Mouse (Mus musculus): ENCODE results near the gene Spsb1. TPM values are rescaled to one million over a fixed set of nuclear protein-coding genes. Genes with fewer than 3 reads are reported as not detected.

Spsb1 gene
- total RNA-seq, 2 experiments from 2014 or later = 35.1 to 37.7 TPM

- DNase-seq = peak; percentile 69 to 80
- intact Hi-C loops (cut with DNase I) = loop anchor here (2.0 kb wide), 1 partner anchor 33 kb away; the partner anchor contains the start of gene Spsb1
These were observed 32.6 kb downstream of the Spsb1 start for GRCm38 (mm10) chr4:149922121-149922718.

DNA sequence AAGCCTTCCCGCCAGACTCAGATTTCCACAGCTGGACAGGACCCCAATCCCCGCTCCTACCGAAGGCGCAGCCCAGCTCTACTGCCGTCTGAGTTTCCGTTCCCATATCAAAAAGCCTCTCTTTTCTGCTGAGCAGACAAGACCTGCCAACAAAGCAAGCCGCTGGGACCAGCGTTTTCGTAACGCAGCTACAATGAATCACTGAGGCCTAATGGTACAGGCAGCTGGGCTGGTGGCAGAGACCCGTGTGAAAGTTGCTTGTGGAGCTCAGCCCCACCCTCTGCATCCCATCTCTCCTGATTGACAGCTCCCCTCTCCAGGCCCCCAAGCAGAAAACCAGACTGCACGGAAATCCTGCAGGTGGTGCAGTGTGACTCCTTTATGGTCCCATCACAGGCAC lies 34.0 kb downstream of the Spsb1 start:
- peak; percentile 33 to 38 for DNase-seq
- intact Hi-C loops (cut with DNase I) = no loop called here

DNA sequence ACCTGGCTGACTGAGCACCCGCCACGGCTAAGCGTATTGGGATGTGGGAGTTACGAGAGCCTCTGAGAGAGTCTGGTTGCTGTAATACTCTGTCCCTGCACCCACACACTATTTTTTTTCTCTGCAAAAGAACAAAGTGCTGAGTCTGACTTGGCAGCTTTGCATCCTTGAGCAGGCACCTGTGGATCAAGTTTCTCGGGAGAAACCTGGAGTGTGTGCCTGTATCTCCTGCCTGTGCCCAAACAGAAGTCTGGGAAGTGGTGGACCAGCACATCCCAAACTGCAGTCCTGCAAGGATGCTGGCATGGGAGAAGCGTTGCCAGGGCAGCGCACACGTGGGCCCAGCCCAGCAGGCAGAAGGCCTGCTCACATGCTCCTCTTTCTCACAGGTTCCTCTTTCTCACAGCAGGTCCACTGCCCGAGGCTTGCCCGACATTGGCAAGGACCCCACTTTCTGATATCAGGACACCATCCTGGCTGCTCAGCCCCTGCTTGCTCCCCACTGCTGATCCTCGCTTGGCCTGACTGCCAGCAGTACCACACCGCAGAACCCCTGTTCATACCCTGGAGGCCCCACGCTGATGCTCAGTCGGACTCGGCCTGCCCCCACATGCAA lies 36.3 kb downstream of the Spsb1 start:
- intact Hi-C loops (cut with DNase I) = no loop called here
- DNase-seq = no peak

- no peak for DNase-seq
- intact Hi-C loops (cut with DNase I) = no loop called here
These were observed 38.0 kb downstream of the Spsb1 start for GRCm38 (mm10) chr4:149916831-149917230.

- DNase-seq = no peak
- intact Hi-C loops (cut with DNase I) = no loop called here
These were observed 41.0 kb downstream of the Spsb1 start for GRCm38 (mm10) chr4:149913709-149914370.

GRCm38 (mm10) chr4:149912451-149912850 lies 42.4 kb downstream of the Spsb1 start:
- no peak for DNase-seq
- intact Hi-C loops (cut with DNase I) = no loop called here

DNA sequence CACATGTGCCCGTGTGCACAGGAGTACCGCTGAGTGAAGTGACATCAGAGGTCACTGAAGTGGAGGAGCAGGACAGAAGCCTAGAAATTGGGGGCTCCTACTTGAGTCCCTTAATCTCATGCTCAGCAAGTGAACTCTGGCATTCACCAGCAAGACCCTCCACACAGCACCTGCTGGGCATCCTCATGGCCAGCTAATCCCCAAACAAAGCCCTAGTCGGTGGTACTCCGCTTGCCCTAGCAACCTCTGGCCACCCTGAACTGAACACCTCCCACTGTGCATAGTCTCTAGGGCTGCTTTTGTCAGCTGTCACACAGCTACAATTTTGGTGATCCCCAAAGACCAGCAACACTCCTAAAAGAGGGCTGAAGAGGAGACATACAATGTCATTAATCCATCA lies 44.3 kb downstream of the Spsb1 start:
- intact Hi-C loops (cut with DNase I) = no loop called here
- DNase-seq = no peak

- DNase-seq = no peak
- intact Hi-C loops (cut with DNase I) = no loop called here
These were observed 45.3 kb downstream of the Spsb1 start for GRCm38 (mm10) chr4:149909551-149909950.

DNA sequence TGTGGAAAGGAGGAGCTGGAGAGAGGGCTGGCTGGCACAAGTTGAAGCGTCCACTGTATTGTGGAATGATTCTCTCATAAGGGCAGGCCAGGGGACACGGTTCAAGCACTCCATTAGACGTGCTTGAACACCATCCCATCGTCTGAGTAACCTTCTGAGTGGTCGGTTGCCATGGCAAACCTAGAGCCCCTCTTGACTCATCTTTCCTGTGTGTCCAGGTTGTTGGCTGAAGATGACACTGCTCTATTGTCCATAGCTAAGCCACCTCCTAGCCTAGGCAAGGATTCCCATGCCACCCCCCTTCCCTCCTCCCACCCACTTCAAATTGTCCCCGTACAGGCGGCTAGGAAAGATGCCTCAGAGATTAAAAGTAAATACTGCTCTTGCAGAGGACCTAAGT lies 45.9 kb downstream of the Spsb1 start:
- no peak for DNase-seq
- intact Hi-C loops (cut with DNase I) = no loop called here

DNA sequence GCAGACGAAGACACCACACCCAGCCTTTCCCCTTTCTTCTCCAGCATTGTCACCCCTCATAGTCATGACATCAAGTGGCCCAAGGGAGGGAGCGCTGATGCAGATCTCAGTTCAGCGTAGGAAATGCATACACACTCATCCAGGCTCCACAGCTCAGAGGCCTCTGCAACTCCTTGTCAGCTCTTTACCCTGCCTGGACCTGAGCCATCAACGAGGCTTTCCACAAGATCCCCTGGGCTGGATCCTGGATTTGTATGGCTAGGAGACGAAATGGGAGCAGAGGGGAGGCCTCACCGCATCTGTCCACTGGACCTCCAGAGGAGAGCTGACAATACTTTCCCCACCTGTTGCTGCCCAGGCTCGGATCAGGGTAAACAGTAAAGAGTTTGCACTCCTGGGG lies 47.2 kb downstream of the Spsb1 start:
- no peak for DNase-seq
- intact Hi-C loops (cut with DNase I) = no loop called here

DNA sequence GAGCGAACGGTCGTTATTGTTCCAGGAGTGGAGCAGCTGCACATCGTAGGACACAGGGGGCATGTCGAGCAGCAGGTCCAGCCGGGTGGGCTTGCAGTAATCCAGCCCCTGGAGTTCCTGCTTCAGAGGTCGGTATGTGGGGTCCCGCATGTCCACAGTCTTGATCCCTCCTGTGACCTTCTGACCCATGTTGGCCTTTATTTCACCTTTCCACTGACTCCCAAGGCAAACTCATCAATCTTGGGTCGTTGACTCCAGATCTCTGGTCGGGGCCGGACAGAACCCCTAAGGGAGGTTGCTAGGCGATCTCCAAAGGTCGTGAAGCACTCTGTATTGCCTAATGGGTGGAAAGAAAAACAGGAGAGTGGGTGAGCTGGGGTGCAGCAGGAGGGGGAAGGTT lies 47.9 kb downstream of the Spsb1 start:
- no peak for DNase-seq
- intact Hi-C loops (cut with DNase I) = no loop called here

DNA sequence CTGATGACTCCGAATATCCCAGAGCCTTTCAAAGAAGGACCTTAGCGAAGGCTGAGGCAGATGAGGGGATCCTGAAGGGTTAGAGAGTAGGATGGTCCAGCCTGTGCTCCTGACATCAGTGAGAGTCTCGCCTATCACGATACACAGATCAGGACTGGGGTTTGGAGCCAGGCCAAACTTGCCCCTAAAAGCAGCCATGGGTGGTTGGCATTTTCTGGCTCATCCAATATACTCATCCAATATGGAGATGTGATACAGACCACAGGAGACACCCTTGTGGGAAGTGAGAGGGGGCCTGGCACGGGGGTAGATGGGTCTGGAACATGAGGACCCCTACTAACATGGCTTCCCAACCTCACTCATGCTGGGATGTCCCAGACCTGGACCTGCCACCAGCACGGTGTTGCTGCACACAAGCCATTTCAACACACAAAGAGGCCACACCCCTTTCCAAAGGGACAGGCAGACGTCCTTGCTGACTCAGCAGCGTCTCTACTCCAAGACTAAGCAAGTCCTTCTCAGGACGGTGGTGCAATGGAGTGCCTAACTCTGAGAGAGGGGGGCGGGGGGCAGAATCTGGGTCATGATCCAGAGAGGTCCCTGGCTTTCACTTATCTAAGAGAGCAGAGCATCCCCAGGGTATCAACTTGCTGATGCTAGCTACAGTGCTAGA lies 49.4 kb downstream of the Spsb1 start:
- intact Hi-C loops (cut with DNase I) = no loop called here
- no peak for DNase-seq

GRCm38 (mm10) chr4:149903026-149903425 lies 51.8 kb downstream of the Spsb1 start:
- DNase-seq = peak; percentile 56 to 71
- intact Hi-C loops (cut with DNase I) = no loop called here

DNA sequence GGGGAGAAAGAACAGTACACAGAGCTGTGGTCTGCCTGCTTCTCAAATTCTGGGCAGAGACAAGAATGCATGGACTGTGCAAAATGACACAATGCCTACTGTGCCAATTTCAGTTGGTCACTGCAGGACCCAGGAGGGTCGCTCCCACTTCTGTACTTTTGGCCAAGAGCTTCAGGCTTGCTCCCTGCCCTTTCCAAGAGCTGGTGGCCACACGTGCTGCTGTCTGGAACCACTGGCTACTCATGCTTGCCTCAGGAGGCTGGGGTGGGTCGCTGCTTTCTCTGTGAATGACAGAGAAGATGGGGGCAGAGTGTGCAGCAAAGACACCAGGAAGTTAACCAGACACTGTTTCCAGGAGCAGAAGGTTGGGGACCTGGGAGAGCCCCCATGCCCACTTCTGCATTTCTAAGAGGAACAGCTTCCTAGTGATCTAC lies 53.5 kb downstream of the Spsb1 start:
- intact Hi-C loops (cut with DNase I) = no loop called here
- no peak for DNase-seq

- DNase-seq = no peak
- intact Hi-C loops (cut with DNase I) = no loop called here
These were observed 57.1 kb downstream of the Spsb1 start for GRCm38 (mm10) chr4:149897661-149898260.

DNA sequence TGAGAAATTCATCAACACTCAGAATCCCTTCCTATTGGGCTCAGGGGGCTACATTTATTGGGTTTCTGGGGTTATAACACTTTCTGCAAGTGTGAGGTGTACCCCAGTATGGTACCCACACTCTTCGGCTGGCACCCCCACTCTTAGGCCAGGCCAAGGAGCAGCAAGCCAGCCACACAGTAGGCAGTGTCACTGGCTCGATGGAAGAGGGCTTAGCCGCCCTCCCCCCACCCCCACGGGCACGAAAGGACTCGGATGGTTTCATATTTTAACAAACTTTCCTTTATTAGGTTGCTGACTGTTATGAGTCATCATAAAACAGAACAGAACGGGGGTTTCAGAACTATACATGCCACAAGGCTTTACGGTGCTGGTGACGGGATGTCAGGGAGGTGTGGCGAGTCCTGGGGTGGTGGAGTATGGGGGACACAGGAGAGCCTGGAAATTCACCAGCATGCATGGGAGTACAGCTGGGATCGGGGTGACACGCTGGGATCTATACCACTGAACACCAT lies 58.8 kb downstream of the Spsb1 start:
- intact Hi-C loops (cut with DNase I) = no loop called here
- DNase-seq = no peak

DNA sequence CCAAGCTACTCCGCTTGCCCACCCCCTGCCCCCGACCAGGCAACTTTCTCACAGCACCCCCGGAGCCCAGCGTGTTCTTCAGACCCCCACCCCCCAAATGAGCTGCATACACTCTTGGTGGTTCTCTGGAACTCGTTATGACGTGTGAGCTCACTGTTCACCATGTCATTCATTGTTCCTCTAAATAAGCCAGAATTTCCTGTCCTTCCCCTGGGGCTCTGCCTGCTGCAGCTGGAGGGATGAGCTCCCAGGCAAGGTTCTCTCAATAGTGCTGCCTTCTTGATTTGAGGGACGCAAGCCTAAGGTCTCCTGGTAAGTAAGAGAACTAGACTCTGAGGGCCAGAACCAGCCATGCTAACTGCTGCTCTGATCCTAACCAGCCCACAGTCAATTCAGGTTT lies 59.6 kb downstream of the Spsb1 start:
- no peak for DNase-seq
- intact Hi-C loops (cut with DNase I) = no loop called here

GRCm38 (mm10) chr4:149894300-149894699 lies 60.5 kb downstream of the Spsb1 start:
- no peak for DNase-seq
- intact Hi-C loops (cut with DNase I) = no loop called here

DNA sequence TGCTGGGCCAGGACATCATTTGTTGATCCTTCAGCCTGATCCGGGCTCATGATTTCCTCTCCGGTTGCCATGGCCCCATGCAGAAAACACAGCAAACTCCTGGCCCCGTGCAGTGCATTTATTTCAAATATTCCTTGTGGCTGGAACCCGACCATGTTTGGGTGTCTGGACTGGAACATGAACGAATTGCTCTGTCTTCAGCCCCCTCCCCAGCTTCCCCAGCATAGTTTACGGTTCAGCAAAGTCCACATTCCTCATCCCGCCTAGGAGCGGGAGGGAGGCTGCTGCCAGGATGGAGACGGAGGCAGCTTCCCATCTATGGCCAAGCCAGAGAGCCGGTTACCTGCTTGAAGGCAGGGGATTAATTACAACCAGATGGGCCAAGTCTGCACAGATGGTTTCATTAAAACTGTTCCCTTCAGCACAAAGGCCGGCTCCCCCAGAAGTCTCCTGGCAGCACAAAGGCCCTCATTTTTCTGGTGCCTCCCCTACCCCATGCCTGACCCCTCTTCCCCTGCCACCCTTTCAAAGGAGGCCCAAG lies 61.2 kb downstream of the Spsb1 start:
- intact Hi-C loops (cut with DNase I) = no loop called here
- DNase-seq = no peak

- no peak for DNase-seq
- intact Hi-C loops (cut with DNase I) = loop anchor here (2.0 kb wide), 1 partner anchor 63 kb away; the partner anchor contains the start of gene Spsb1
These were observed 63.5 kb downstream of the Spsb1 start for GRCm38 (mm10) chr4:149891172-149891960.

Measured in heart, postnatal 36 days (tissue).